Mouse (Mus musculus) v-Abl transformed pro-B cells (cell line): ENCODE measurements at regions not wholly inside any gene's neighbourhood (a gene's known extent, or its start where the extent isn't known, plus 50 kb on each side); places are given as distances from the start of the nearest gene placed in this dataset.

Experiments
- in situ Hi-C, 2 experiments: fragments of 400-800 bp; cut with MboI; formaldehyde crosslinking; loops; one replicate each; pipeline ENCODE4 v1.15.1; 2025; ENCODE audit not compliant: unreplicated experiment in 2 of 2

GRCm38 (mm10) chr8:83837637-83838378 lies 62.1 kb upstream of the Adgrl1 start:
- in situ Hi-C loops: no loop called here

- in situ Hi-C loops: no loop called here
Measured at GRCm38 (mm10) chr8:83829851-83830250, 70.1 kb upstream of the Adgrl1 start.

GRCm38 (mm10) chr8:83824925-83825680 lies 74.8 kb upstream of the Adgrl1 start:
- in situ Hi-C loops: no loop called here

- in situ Hi-C loops: no loop called here
Measured at GRCm38 (mm10) chr8:83819086-83819485, 78.0 kb upstream of the Adgre5 start.

- in situ Hi-C loops: loop anchor here in 1 of 2 experiments (5.0 kb wide), 1 partner anchor 67 kb away; no protein-coding TSS in a partner anchor
Measured at GRCm38 (mm10) chr8:83810651-83811050, 69.5 kb upstream of the Adgre5 start.

GRCm38 (mm10) chr8:83805612-83806011 lies 64.5 kb upstream of the Adgre5 start:
- in situ Hi-C loops: loop anchor here in 1 of 2 experiments (10.0 kb wide), 1 partner anchor 69 kb away; no protein-coding TSS in a partner anchor

GRCm38 (mm10) chr8:83803312-83803711 lies 62.2 kb upstream of the Adgre5 start:
- in situ Hi-C loops: loop anchor here in 1 of 2 experiments (10.0 kb wide), 1 partner anchor 71 kb away; no protein-coding TSS in a partner anchor

GRCm38 (mm10) chr8:83802506-83802905 lies 61.4 kb upstream of the Adgre5 start:
- in situ Hi-C loops: loop anchor here in 1 of 2 experiments (10.0 kb wide), 1 partner anchor 72 kb away; no protein-coding TSS in a partner anchor

- in situ Hi-C loops: no loop called here
Measured at GRCm38 (mm10) chr8:83799607-83799950, 58.5 kb upstream of the Adgre5 start.

- in situ Hi-C loops: no loop called here
Measured at GRCm38 (mm10) chr8:83798881-83799606, 57.9 kb upstream of the Adgre5 start.

- in situ Hi-C loops: no loop called here
Measured at GRCm38 (mm10) chr8:83793491-83794238, 52.5 kb upstream of the Adgre5 start.
